Mouse (Mus musculus): Measurements from ENCODE around the gene Prom2.

Prom2 gene

DNA sequence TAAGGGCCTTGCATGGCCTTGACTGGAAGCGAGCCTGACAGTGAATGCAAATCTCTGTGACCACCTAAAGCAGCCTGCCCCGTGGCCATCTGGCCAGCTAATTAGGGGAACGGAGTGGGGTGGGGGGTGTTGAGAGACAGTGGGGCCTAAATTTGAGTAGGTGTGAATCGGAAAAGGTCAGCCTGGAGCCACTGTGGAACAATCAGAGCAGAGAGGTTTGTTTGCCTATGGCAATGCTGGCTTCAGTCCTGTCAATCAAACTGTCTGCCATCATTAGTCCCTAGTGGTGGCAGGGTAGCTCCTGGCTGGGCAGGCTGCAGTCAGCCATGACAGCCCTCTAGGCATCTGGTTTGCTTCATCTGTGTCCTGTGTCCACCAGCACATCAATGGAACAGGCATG is 29.8 kb downstream of the Prom2 start:
- Histone ChIP-seq H3K36me3 (ENCODE audit: insufficient read depth, low read length) (no peaks in the 10 kb centered on the region), H3K9me3 (ENCODE audit: low read length) (no peaks in the 10 kb centered on the region), H3K4me3 (replicated peaks; ENCODE audit: low read length) (no peak overlapping the region), H3K4me1 (replicated peaks; ENCODE audit: low read depth, low read length) (peaks cover 12% of the 10 kb centered on the region), H3K27me3 (ENCODE audit: insufficient read depth, low read length) (peaks cover 10% of the 10 kb centered on the region; the same call in 1 of the 2 replicates)
- TF ChIP-seq POU5F1 (IDR thresholded peaks at IDR 0.05; ENCODE audit: borderline replicate concordance, low read length) (no peak), NANOG (IDR thresholded peaks at IDR 0.05; ENCODE audit: borderline replicate concordance, low read length) (no peak)

- Histone ChIP-seq H3K4me1 (replicated peaks; ENCODE audit: low read depth, low read length) (peaks cover 12% of the 10 kb centered on the region), H3K27me3 (ENCODE audit: insufficient read depth, low read length) (peaks cover 35% of the 10 kb centered on the region), H3K9me3 (ENCODE audit: low read length) (no peaks in the 10 kb centered on the region), H3K4me3 (replicated peaks; ENCODE audit: low read length) (no peak overlapping the region), H3K36me3 (ENCODE audit: insufficient read depth, low read length) (no peaks in the 10 kb centered on the region)
- TF ChIP-seq NANOG (IDR thresholded peaks at IDR 0.05; ENCODE audit: borderline replicate concordance, low read length) (no peak), CTCF (conservative IDR thresholded peaks at IDR 0.05; ENCODE audit: low read length) (no peak), POU5F1 (IDR thresholded peaks at IDR 0.05; ENCODE audit: borderline replicate concordance, low read length) (no peak)
Observed at GRCm38 (mm10) chr2:127507967-127508660, 33.2 kb downstream of the Prom2 start.

GRCm38 (mm10) chr2:127507077-127507774 is 34.0 kb downstream of the Prom2 start:
- TF ChIP-seq POU5F1 (IDR thresholded peaks at IDR 0.05; ENCODE audit: borderline replicate concordance, low read length) (no peak), NANOG (IDR thresholded peaks at IDR 0.05; ENCODE audit: borderline replicate concordance, low read length) (no peak), CTCF (conservative IDR thresholded peaks at IDR 0.05; ENCODE audit: low read length) (peak; percentile 86)
- no peak overlapping the region for H3K4me3 ChIP-seq (replicated peaks; ENCODE audit: low read length)
- H3K4me1 ChIP-seq (replicated peaks; ENCODE audit: low read depth, low read length): peaks cover 12% of the 10 kb centered on the region
- peaks cover 38% of the 10 kb centered on the region for H3K27me3 ChIP-seq (ENCODE audit: insufficient read depth, low read length)
- no peaks in the 10 kb centered on the region for H3K9me3 ChIP-seq (ENCODE audit: low read length)
- H3K36me3 ChIP-seq (ENCODE audit: insufficient read depth, low read length): no peaks in the 10 kb centered on the region

GRCm38 (mm10) chr2:127506131-127506632 is 35.1 kb downstream of the Prom2 start:
- TF ChIP-seq POU5F1 (IDR thresholded peaks at IDR 0.05; ENCODE audit: borderline replicate concordance, low read length) (no peak), CTCF (conservative IDR thresholded peaks at IDR 0.05; ENCODE audit: low read length) (no peak)
- Histone ChIP-seq H3K36me3 (ENCODE audit: insufficient read depth, low read length) (no peaks in the 10 kb centered on the region), H3K4me1 (replicated peaks; ENCODE audit: low read depth, low read length) (peaks cover 11% of the 10 kb centered on the region), H3K9me3 (ENCODE audit: low read length) (no peaks in the 10 kb centered on the region), H3K4me3 (replicated peaks; ENCODE audit: low read length) (no peak overlapping the region), H3K27me3 (ENCODE audit: insufficient read depth, low read length) (peaks cover 48% of the 10 kb centered on the region)

- Histone ChIP-seq H3K27me3 (ENCODE audit: insufficient read depth, low read length) (peaks cover 57% of the 10 kb centered on the region), H3K4me3 (replicated peaks; ENCODE audit: low read length) (no peak overlapping the region), H3K4me1 (replicated peaks; ENCODE audit: low read depth, low read length) (peaks cover 7% of the 10 kb centered on the region; the same call in 1 of the 2 replicates), H3K36me3 (ENCODE audit: insufficient read depth, low read length) (no peaks in the 10 kb centered on the region), H3K9me3 (ENCODE audit: low read length) (no peaks in the 10 kb centered on the region)
- TF ChIP-seq NANOG (IDR thresholded peaks at IDR 0.05; ENCODE audit: borderline replicate concordance, low read length) (no peak), POU5F1 (IDR thresholded peaks at IDR 0.05; ENCODE audit: borderline replicate concordance, low read length) (no peak), CTCF (conservative IDR thresholded peaks at IDR 0.05; ENCODE audit: low read length) (no peak)
Observed at GRCm38 (mm10) chr2:127505196-127505595, 36.1 kb downstream of the Prom2 start.

- Histone ChIP-seq H3K27me3 (ENCODE audit: insufficient read depth, low read length) (peaks cover 70% of the 10 kb centered on the region), H3K36me3 (ENCODE audit: insufficient read depth, low read length) (no peaks in the 10 kb centered on the region), H3K4me1 (replicated peaks; ENCODE audit: low read depth, low read length) (peaks cover 7% of the 10 kb centered on the region; the same call in 1 of the 2 replicates), H3K9me3 (ENCODE audit: low read length) (no peaks in the 10 kb centered on the region), H3K4me3 (replicated peaks; ENCODE audit: low read length) (no peak overlapping the region)
- TF ChIP-seq NANOG (IDR thresholded peaks at IDR 0.05; ENCODE audit: borderline replicate concordance, low read length) (no peak), POU5F1 (IDR thresholded peaks at IDR 0.05; ENCODE audit: borderline replicate concordance, low read length) (no peak), CTCF (conservative IDR thresholded peaks at IDR 0.05; ENCODE audit: low read length) (no peak)
Observed at GRCm38 (mm10) chr2:127503751-127504549, 37.3 kb downstream of the Prom2 start.

DNA sequence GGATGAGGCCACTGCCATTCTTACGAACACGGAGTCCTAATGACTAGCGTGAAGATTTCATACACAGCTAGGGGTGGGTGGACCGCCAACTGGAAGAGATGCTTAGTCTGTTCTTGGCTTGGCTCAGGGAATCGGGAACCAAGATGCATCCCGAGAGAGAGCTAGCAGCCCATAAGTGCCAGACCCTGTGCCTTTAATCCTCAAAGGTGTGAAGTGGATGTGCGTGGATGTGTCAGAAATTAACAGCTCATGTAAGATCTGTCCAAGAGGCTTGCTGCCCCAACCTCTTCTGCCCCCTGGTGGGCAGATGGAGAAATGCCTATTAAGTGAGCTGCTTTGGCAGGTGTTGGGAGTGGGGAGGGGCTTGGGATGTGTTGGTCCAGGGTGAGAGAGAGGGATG is 40.2 kb downstream of the Prom2 start:
- H3K9me3 ChIP-seq (ENCODE audit: low read length): no peaks in the 10 kb centered on the region
- peaks cover 78% of the 10 kb centered on the region for H3K27me3 ChIP-seq (ENCODE audit: insufficient read depth, low read length)
- H3K4me1 ChIP-seq (replicated peaks; ENCODE audit: low read depth, low read length): no peaks in the 10 kb centered on the region
- no peaks in the 10 kb centered on the region for H3K36me3 ChIP-seq (ENCODE audit: insufficient read depth, low read length)
- H3K4me3 ChIP-seq (replicated peaks; ENCODE audit: low read length): no peak overlapping the region
- TF ChIP-seq POU5F1 (IDR thresholded peaks at IDR 0.05; ENCODE audit: borderline replicate concordance, low read length): no peak
- peak; percentile 68 for TF ChIP-seq CTCF (conservative IDR thresholded peaks at IDR 0.05; ENCODE audit: low read length)

DNA sequence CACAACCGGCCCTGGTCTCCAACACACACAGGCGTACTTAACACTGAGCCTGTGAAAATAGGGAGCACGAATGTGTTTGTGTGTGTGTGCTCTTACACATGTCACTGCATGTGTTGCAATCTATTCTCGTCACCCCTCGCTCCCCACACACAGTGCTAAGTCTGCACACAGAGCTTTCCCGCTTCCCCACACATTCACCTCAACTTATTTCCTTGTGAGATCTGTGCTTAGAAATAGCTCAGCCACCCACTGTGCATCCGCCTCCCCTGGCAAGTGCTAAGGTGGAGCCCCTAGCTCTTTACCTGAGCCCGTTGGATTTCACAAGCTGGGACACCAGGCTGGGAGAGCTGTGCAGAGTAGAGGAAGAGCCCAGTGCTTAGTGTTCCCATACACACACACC is 42.5 kb downstream of the Prom2 start:
- TF ChIP-seq POU5F1 (IDR thresholded peaks at IDR 0.05; ENCODE audit: borderline replicate concordance, low read length) (no peak), NANOG (IDR thresholded peaks at IDR 0.05; ENCODE audit: borderline replicate concordance, low read length) (no peak), CTCF (conservative IDR thresholded peaks at IDR 0.05; ENCODE audit: low read length) (no peak)
- Histone ChIP-seq H3K36me3 (ENCODE audit: insufficient read depth, low read length) (no peaks in the 10 kb centered on the region), H3K4me1 (replicated peaks; ENCODE audit: low read depth, low read length) (no peaks in the 10 kb centered on the region), H3K9me3 (ENCODE audit: low read length) (no peaks in the 10 kb centered on the region), H3K27me3 (ENCODE audit: insufficient read depth, low read length) (peaks cover 64% of the 10 kb centered on the region), H3K4me3 (replicated peaks; ENCODE audit: low read length) (no peak overlapping the region)
